Mouse (Mus musculus) hindbrain, embryonic 11.5 days (tissue): ENCODE measurements around the gene Gdap1l1. TPM values are rescaled to one million over a fixed set of nuclear protein-coding genes. Genes with fewer than 3 reads are reported as not detected.

Experiments used
- ATAC-seq: fragments of 200-750 bp; cut with Nextera tagmentation; 2 replicates; pipeline ENCODE4 v1.8.0; 2017; ENCODE audit warnings: mild to moderate bottlenecking, moderate TSS enrichment, moderate library complexity; ENCODE audit not compliant: low FRiP score
- DNase-seq: peaks from one replicate; pipeline ENCODE4 v3.0.0-alpha.2; 2015; ENCODE audit warnings: low spot score
- H3K27ac ChIP-seq: fragments of 300-500 bp; sonication (generic); 2 replicates; pipeline ENCODE4 v1.5.1; 2014; ENCODE audit warnings: mild to moderate bottlenecking, low read depth, low read length
- H3K27me3 ChIP-seq: fragments of 300-500 bp; sonication (generic); 2 replicates; pipeline ENCODE4 v1.6.1; 2014; ENCODE audit warnings: mild to moderate bottlenecking, low read length, moderate library complexity, mixed read lengths; ENCODE audit not compliant: control insufficient read depth, insufficient read depth
- H3K36me3 ChIP-seq: fragments of 300-500 bp; sonication (generic); 2 replicates; pipeline ENCODE4 v1.6.1; 2014; ENCODE audit warnings: mild to moderate bottlenecking, low read length, moderate library complexity, mixed read lengths; ENCODE audit not compliant: control insufficient read depth, insufficient read depth
- H3K4me1 ChIP-seq: fragments of 300-500 bp; sonication (generic); replicated peaks from 2 replicates; pipeline ENCODE4 v1.6.1; 2014; ENCODE audit warnings: low read length, mixed read lengths; ENCODE audit not compliant: control insufficient read depth, insufficient read depth
- H3K4me2 ChIP-seq: fragments of 300-500 bp; sonication (generic); replicated peaks from 2 replicates; pipeline ENCODE4 v1.6.1; 2014; ENCODE audit warnings: mild to moderate bottlenecking, low read depth, low read length
- H3K4me3 ChIP-seq: fragments of 300-500 bp; sonication (generic); 2 replicates; pipeline ENCODE4 v1.5.1; 2014; ENCODE audit warnings: low read depth, low read length
- H3K9ac ChIP-seq: fragments of 300-500 bp; sonication (generic); 2 replicates; pipeline ENCODE4 v1.6.1; 2014; ENCODE audit warnings: low read depth, low read length
- H3K9me3 ChIP-seq: fragments of 300-500 bp; sonication (generic); 2 replicates; pipeline ENCODE4 v1.6.1; 2016; ENCODE audit warnings: low read length; ENCODE audit not compliant: control insufficient read depth
- WGBS: fragments of 180-500 bp; shearing (Covaris S2); extraction: QIAGEN DNeasy Blood & Tissue Kit; methylation state at CpG from one replicate; pipeline ENCODE4 v1.1.7; 2014; 5-methylcytosine and 5-hydroxymethylcytosine counted together
- polyA plus RNA-seq: library from polyadenylated mRNA; unstranded; fragments of >200 nt; fragmentation: Nextera tagmentation; extraction: Ambion mirVana; gene quantifications from 2 replicates; pipeline ENCODE4 v1.2.1, GENCODE M21; 2014

Gene Gdap1l1
- polyA plus RNA-seq, 1 experiment from 2014 or later, result 47.4 TPM

DNA sequence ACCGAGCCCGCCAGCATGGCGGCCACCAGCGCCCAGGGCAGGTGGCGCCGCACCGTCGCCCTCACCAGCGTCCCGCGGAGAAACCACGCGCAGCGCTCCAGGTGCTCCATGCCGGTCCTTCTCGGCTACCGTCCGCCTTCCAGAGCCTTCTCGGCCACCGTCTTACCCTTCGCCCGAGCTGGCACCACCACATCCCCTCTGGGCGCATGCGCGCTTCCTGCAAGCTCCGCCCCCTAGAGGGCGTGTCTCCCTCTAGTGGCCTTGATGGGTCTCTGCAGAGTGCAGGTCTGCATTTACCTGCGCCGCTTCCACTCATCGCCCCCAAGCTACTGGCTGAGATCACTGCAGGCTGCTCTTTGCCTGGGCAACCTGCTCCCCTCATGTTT is 34.2 kb downstream of the Gdap1l1 start, which contains the start of gene Fitm2:
Gene Fitm2, minus strand, starts transcription at position 164 of the 386 bp plus-strand sequence.
- Histone ChIP-seq H3K4me3 (peak within 1 kb of the TSS; percentile 86), H3K27me3 (no peaks in the 10 kb centered on the region), H3K4me2 (peak within 1 kb of the TSS; percentile 89), H3K27ac (no peak within 1 kb of the TSS), H3K9ac (peak within 1 kb of the TSS; percentile 85), H3K36me3 (no peaks in the 10 kb centered on the region), H3K9me3 (no peaks in the 10 kb centered on the region), H3K4me1 (peaks cover 5% of the 10 kb centered on the region; the same call in 1 of the 2 replicates)
- DNase-seq (peak; percentile 99), ATAC-seq (peak; percentile 90)
- 0% methylated on average over 30 of the region's 30 CpGs for WGBS

DNA sequence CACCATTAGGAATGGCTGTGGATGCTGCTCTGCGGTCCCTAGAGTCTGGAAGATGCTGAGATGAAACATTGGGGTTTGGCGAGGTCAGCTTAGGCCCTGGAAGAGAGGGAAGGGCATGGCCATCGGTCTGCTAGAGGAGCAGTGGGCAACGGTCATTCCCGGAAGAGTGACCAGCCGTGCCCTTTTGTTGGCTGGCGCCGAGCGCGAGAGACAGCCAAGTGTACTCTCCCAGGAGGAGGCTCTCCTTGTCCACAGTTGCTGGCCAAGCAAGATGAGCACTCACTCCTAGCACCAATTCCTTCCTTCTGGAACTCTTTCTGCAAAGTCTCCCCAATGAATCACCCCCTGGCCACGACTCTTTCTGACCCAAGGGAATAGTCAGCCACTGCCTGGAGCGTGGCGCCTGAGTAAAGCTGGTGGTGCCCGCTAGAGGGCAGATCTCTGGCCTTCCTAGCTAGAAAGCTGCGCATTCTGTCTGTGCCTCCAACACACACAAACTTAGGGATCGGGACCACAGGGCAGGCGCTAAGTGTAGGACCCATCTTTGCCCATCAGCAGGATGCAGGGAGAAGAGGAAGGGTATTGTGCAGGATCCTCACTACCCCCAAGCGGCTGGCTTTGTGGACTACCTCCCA is 42.0 kb downstream of the Gdap1l1 start:
- no peak for ATAC-seq
- DNase-seq, result peak; percentile 37
- Histone ChIP-seq H3K4me1 (0 out of 2 replicates have a peak, but pooled peaks cover 3% of the 10 kb centered on the region), H3K4me2 (no peak overlapping the region), H3K9ac (no peak overlapping the region), H3K4me3 (no peak overlapping the region), H3K27me3 (peaks cover 10% of the 10 kb centered on the region), H3K9me3 (no peaks in the 10 kb centered on the region), H3K36me3 (no peaks in the 10 kb centered on the region), H3K27ac (no peak overlapping the region)
- 50% methylated on average over 18 of the region's 18 CpGs for WGBS

DNA sequence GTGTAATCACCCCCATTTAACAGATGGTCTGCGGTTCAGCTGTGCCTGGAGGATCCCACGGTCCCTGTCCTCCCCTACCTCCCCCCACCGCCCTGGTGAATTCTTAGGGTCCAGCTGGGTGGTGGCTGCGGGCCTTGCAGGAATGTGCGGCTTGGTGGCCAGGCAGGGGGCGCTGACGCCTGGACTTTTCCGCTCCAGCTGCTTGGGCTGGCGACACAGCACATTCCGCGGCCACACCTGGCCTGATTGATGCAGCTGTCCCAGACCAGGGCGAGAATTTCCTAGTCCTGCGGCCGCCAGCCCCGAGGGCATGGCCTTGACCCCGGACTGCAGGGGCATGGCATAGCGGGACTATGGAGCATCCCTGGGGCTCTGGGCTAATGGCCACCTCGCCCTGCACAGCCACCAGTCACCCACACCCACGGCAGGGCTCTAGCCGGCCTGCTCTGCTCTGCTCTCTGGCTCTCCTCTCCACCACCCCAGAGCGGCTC is 43.3 kb downstream of the Gdap1l1 start:
- no peaks in the 10 kb centered on the region for H3K36me3 ChIP-seq
- peaks cover 10% of the 10 kb centered on the region for H3K27me3 ChIP-seq
- under 1% methylated on average over 20 of the region's 21 CpGs for WGBS
- H3K9ac ChIP-seq, result peak overlapping the region; percentile 15; the same call in 1 of the 2 replicates
- H3K4me1 ChIP-seq, result 0 out of 2 replicates have a peak, but pooled peaks cover 3% of the 10 kb centered on the region
- H3K27ac ChIP-seq, result no peak overlapping the region
- DNase-seq, result peak; percentile 57
- no peak for ATAC-seq
- H3K4me3 ChIP-seq, result peak overlapping the region; percentile 23
- H3K9me3 ChIP-seq, result no peaks in the 10 kb centered on the region
- peak overlapping the region; percentile 38 for H3K4me2 ChIP-seq

DNA sequence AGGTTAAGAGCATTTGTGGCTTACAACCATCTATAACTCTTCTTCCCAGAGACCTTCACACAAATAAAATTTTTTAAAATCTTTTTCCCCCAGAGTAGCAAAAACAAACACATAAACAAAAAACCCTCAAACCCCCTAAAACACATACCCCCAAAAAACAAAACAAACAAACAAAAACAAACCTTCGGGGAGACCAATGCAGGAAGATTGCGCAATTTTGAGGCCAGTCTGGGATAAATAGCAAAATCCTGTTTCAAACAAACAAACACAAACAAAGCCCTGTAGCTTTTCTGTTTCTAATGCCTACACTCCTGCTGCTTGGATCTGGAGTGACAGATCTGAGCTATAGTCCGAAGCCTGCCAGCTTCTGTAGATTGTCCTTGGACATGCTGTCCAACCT is 49.1 kb downstream of the Gdap1l1 start:
- no peak for ATAC-seq
- WGBS, result 87% methylated on average over 3 of the region's 3 CpGs
- H3K9ac ChIP-seq, result no peak overlapping the region

GRCm38 (mm10) chr2:163489725-163490291 is 51.5 kb downstream of the Gdap1l1 start:
- Histone ChIP-seq H3K4me2 (no peak overlapping the region), H3K27ac (no peak overlapping the region), H3K4me1 (no peaks in the 10 kb centered on the region), H3K9ac (no peak overlapping the region), H3K36me3 (no peaks in the 10 kb centered on the region), H3K4me3 (no peak overlapping the region), H3K9me3 (no peaks in the 10 kb centered on the region), H3K27me3 (no peaks in the 10 kb centered on the region)
- WGBS, result 57% methylated on average over 5 of the region's 5 CpGs
- DNase-seq (no peak), ATAC-seq (no peak)

More for the DNA sequence above, 49.1 kb downstream of the Gdap1l1 start:
- peaks cover 2% of the 10 kb centered on the region for H3K27me3 ChIP-seq
- H3K9me3 ChIP-seq, result no peaks in the 10 kb centered on the region
- H3K27ac ChIP-seq, result no peak overlapping the region
- no peaks in the 10 kb centered on the region for H3K4me1 ChIP-seq
- H3K4me2 ChIP-seq, result no peak overlapping the region
- H3K36me3 ChIP-seq, result no peaks in the 10 kb centered on the region
- no peak overlapping the region for H3K4me3 ChIP-seq
- no peak for DNase-seq

- Histone ChIP-seq H3K4me2 (no peak overlapping the region), H3K4me3 (no peak overlapping the region), H3K27ac (no peak overlapping the region), H3K9ac (no peak overlapping the region), H3K9me3 (no peaks in the 10 kb centered on the region), H3K4me1 (no peaks in the 10 kb centered on the region), H3K36me3 (no peaks in the 10 kb centered on the region), H3K27me3 (no peaks in the 10 kb centered on the region)
- 91% methylated on average over 17 of the region's 17 CpGs for WGBS
- DNase-seq (no peak), ATAC-seq (no peak)
Measured at GRCm38 (mm10) chr2:163490656-163491055, 52.4 kb downstream of the Gdap1l1 start.

DNA sequence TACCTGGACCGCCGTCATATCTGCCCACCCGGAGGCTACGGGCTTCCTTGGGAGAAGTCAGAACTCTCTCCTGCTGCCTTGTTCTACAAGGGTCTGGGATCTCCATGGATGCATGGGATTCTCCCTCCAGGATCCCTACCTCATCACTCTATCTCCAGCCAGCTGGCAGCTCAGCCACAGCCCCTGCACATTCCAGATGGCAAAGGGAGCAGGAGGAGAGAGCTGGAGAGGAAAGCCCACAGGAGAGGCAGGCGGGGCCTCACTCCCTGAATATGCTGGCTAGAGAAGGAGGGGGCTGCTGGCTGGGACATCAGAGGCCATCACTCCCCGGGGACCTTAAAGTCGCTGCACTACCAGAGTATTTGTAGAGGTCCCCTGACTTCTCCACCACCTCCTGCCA is 53.1 kb downstream of the Gdap1l1 start:
- DNase-seq, result no peak
- no peaks in the 10 kb centered on the region for H3K27me3 ChIP-seq
- ATAC-seq, result no peak
- H3K4me2 ChIP-seq, result no peak overlapping the region
- no peaks in the 10 kb centered on the region for H3K4me1 ChIP-seq
- WGBS, result 73% methylated on average over 7 of the region's 7 CpGs
- no peaks in the 10 kb centered on the region for H3K36me3 ChIP-seq
- no peak overlapping the region for H3K27ac ChIP-seq
- H3K4me3 ChIP-seq, result no peak overlapping the region
- no peak overlapping the region for H3K9ac ChIP-seq
- H3K9me3 ChIP-seq, result no peaks in the 10 kb centered on the region

GRCm38 (mm10) chr2:163492018-163492417 is 53.7 kb downstream of the Gdap1l1 start, which contains the start of gene R3hdml:
Gene R3hdml (plus strand): TSS chr2:163492318.
- no peak within 1 kb of the TSS for H3K4me3 ChIP-seq
- 69% methylated on average over 5 of the region's 5 CpGs for WGBS
- H3K9me3 ChIP-seq, result no peaks in the 10 kb centered on the region
- H3K27me3 ChIP-seq, result no peaks in the 10 kb centered on the region
- no peak for DNase-seq
- ATAC-seq, result no peak
- H3K36me3 ChIP-seq, result no peaks in the 10 kb centered on the region
- H3K27ac ChIP-seq, result no peak within 1 kb of the TSS
- H3K9ac ChIP-seq, result no peak within 1 kb of the TSS
- no peak within 1 kb of the TSS for H3K4me2 ChIP-seq
- no peaks in the 10 kb centered on the region for H3K4me1 ChIP-seq

DNA sequence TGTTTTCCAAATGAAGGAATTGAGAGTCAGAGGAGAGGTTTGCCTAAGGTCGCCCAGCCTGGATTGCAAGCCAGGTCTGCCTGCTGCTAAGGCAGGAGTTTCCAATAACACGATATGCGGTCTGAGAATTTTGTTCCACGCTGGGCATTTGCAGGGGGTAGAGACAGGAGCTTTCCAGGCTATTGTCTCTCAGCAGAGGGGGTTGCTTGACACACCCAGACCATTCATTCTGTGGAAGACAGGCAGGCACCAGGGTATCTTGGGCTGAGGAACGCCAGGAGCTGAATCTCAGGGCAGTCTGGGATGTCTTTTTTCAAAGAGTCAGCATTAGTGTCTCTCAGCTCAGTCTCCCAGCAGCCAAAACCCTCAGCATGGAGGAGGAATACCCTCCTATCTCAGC is 54.8 kb downstream of the Gdap1l1 start:
- Histone ChIP-seq H3K4me3 (no peak overlapping the region), H3K9me3 (no peaks in the 10 kb centered on the region), H3K36me3 (no peaks in the 10 kb centered on the region), H3K9ac (no peak overlapping the region), H3K27ac (no peak overlapping the region), H3K27me3 (no peaks in the 10 kb centered on the region), H3K4me2 (no peak overlapping the region), H3K4me1 (no peaks in the 10 kb centered on the region)
- DNase-seq, result no peak
- ATAC-seq, result no peak
- WGBS, result 21% methylated on average over 5 of the region's 5 CpGs
